Mouse (Mus musculus): ENCODE data around the gene Cth. TPM values are rescaled to one million over a fixed set of nuclear protein-coding genes. Genes with fewer than 3 reads are reported as not detected.

Cth gene
- polyA plus RNA-seq, 1 experiment from 2014 or later, result 4.0 TPM

DNA sequence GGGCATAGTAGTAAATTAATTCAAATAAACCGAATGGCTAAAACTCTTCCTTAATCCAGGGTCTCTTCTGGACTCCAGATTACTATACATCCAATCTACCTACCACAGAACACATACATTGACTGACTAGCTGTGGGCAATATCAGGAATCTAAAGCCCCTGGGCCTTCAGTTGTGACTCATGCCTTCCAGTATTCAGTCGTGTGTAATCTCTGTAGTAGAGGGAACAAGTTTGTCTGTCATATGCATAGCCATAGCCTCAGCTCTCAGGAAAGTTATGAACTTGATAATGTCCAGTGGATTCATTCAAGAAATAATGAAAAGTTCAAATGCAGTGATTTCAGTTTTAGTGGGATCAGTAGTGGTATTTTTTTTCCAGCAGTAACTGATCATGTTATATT, 59.0 kb downstream of the Cth start:
- H3K4me3 ChIP-seq (replicated peaks), result no peak overlapping the region
- no peak overlapping the region for H3K9ac ChIP-seq (replicated peaks)
- no peak overlapping the region for H3K27ac ChIP-seq
- H3K4me1 ChIP-seq (replicated peaks), result no peaks in the 10 kb centered on the region
- no peaks in the 10 kb centered on the region for H3K36me3 ChIP-seq
- H3K9me3 ChIP-seq, result no peaks in the 10 kb centered on the region
- H3K4me2 ChIP-seq (replicated peaks), result no peak overlapping the region
- 87% methylated on average over 2 of the region's 2 CpGs for WGBS
- H3K27me3 ChIP-seq, result no peaks in the 10 kb centered on the region
- ATAC-seq, result no peak

DNA sequence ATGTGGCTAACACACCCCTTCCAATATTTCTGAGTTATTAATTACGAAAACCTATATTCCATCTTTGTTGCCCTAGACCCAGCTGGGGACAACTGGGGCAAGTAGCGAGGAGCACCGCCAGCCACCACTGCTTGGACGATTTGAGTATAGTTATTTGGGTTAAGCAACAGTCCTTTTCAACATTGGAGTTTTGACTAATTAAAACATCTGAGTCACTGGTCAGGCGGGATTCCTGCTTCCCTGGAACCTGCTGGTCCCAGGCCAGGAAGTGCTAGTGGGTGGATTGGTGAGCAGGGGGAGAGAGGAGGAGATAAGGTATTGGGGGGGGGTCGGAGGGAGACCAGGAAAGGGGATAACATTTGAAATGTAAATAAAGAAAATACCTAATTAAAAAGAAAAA, 59.4 kb downstream of the Cth start:
- Histone ChIP-seq H3K4me2 (replicated peaks) (no peak overlapping the region), H3K4me3 (replicated peaks) (no peak overlapping the region), H3K9me3 (no peaks in the 10 kb centered on the region), H3K27ac (no peak overlapping the region), H3K4me1 (replicated peaks) (no peaks in the 10 kb centered on the region), H3K27me3 (no peaks in the 10 kb centered on the region), H3K36me3 (no peaks in the 10 kb centered on the region), H3K9ac (replicated peaks) (no peak overlapping the region)
- 84% methylated on average over 6 of the region's 6 CpGs for WGBS
- no peak for ATAC-seq

DNA sequence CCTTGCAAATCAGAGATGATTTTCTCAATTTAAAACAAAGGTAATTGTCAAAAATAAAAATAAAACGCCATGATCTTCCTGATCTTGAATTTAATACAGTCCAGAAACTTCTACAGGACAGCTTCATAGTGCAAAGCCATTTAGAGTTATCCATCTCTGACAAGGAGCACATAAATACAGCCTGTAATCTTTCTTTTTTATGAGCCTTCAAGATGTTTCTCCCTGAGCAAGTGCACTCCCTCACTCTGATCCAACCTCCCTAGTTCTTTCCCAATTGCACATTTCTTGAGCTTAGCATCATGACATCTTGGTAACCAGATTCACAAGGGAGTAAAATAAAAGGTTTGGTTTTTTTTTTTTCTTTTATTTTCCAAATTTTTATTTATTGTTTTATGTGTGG, 72.1 kb downstream of the Cth start:
- ATAC-seq, result no peak
- WGBS, result 39% methylated on average over 1 of the region's 1 CpGs

DNA sequence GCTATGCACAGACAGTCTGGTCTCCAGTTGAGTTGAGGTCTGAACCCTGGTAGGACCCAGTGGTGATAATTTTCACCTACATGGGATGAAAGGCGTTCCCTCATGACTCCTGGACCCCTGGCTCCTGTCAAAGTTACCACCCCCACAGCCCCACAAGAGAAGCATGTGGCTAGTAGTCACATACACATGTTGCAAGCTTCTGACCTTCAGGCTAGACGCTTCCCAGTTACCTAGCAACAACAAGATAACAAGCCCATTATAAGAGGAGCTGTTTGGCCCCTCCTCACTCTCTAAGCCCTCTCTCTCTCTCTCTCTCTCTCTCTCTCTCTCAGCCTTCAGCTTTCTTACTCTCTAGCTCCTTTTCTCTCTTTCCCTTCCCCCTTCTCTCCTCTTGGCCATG, 76.4 kb downstream of the Cth start:
- Histone ChIP-seq H3K4me3 (replicated peaks) (no peak overlapping the region), H3K9ac (replicated peaks) (no peak overlapping the region)
- WGBS, result 38% methylated on average over 2 of the region's 2 CpGs

More for the DNA sequence above, 72.1 kb downstream of the Cth start:
- no peak overlapping the region for H3K27ac ChIP-seq
- no peaks in the 10 kb centered on the region for H3K9me3 ChIP-seq
- no peaks in the 10 kb centered on the region for H3K36me3 ChIP-seq
- H3K4me2 ChIP-seq (replicated peaks), result no peak overlapping the region
- H3K4me3 ChIP-seq (replicated peaks), result no peak overlapping the region
- H3K27me3 ChIP-seq, result no peaks in the 10 kb centered on the region
- peaks cover 4% of the 10 kb centered on the region; the same call in 1 of the 2 replicates for H3K4me1 ChIP-seq (replicated peaks)
- no peak overlapping the region for H3K9ac ChIP-seq (replicated peaks)

DNA sequence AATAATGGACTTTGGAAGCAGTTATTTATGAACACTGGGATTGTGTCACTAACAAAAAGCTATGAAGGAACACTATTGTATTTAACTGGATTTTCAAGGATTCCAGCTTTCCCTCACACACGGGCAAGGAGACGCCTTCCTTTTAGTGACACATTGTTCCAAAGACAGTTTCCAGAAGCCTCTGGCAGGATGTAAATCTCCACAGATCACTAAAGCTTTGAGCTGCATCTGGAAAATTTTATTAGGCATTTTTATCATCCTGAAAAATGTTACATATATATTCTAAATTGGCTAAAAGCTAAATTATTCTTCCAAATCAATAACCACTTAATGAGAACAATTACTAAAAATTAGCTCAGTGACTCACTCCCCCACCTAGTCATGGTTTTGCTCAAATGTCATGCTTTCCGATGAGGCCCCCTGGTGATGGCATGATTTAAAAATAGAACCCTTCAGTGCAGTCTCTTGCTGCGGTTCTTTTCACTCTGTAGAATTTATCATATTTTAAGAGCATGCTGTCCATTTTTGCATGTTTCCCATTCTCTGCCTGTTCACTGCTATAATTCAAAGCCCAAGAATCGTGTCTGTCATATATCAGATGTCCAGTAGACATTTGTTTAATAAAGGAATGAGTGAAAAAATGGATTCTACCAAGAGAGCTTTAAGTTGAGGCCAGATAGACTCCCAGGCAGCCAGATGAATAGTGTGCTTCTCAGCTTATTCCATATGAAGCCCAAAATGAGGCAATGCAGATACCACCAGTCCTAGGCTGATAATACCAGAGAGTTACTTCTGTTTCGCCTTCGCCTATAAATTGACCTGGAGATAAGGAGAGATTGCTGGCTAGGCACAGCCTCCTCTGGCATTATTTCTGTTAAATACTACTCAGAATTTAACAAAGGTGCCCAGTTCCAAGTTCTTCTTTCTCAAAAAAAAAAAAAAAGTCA, 77.3 kb downstream of the Cth start:
- Histone ChIP-seq H3K36me3 (no peaks in the 10 kb centered on the region), H3K27ac (no peak overlapping the region), H3K4me2 (replicated peaks) (no peak overlapping the region), H3K9ac (replicated peaks) (no peak overlapping the region), H3K27me3 (no peaks in the 10 kb centered on the region), H3K4me1 (replicated peaks) (peaks cover 4% of the 10 kb centered on the region; the same call in 1 of the 2 replicates), H3K4me3 (replicated peaks) (no peak overlapping the region), H3K9me3 (no peaks in the 10 kb centered on the region)
- 78% methylated on average over 7 of the region's 7 CpGs for WGBS
- ATAC-seq, result no peak

More for the DNA sequence above, 76.4 kb downstream of the Cth start:
- H3K27me3 ChIP-seq, result no peaks in the 10 kb centered on the region
- peaks cover 4% of the 10 kb centered on the region; the same call in 1 of the 2 replicates for H3K4me1 ChIP-seq (replicated peaks)
- H3K27ac ChIP-seq, result no peak overlapping the region
- H3K9me3 ChIP-seq, result no peaks in the 10 kb centered on the region
- peak; percentile 40; the same call in 1 of the 2 replicates for ATAC-seq
- no peak overlapping the region for H3K4me2 ChIP-seq (replicated peaks)
- H3K36me3 ChIP-seq, result no peaks in the 10 kb centered on the region

Other genes with a start within 250 kb of the Cth start
- gene Ankrd13c, start 22.2 kb upstream of the Cth start, polyA plus RNA-seq (2015; fragmentation: Nextera tagmentation; extraction: Ambion mirVana), result 21.3 and 22.3 TPM in 2 replicates
- gene Srsf11, start 111.6 kb upstream of the Cth start, polyA plus RNA-seq (2015; fragmentation: Nextera tagmentation; extraction: Ambion mirVana), result 309 and 336 TPM in 2 replicates
- 56.8 and 68.4 TPM in 2 replicates for gene Lrrc40, start 111.6 kb upstream of the Cth start, polyA plus RNA-seq (2015; fragmentation: Nextera tagmentation; extraction: Ambion mirVana)